Mouse (Mus musculus): Measurements from ENCODE around the gene Cd151.
A peak's percentile ranks its signal among the peaks of the same experiment; 100 is the strongest.
"Not testable (repeated sequence)": the region's sequence is repeated elsewhere in the genome, so short reads cannot be mapped to it uniquely, and the experiment has no call there.

Gene Cd151

DNA sequence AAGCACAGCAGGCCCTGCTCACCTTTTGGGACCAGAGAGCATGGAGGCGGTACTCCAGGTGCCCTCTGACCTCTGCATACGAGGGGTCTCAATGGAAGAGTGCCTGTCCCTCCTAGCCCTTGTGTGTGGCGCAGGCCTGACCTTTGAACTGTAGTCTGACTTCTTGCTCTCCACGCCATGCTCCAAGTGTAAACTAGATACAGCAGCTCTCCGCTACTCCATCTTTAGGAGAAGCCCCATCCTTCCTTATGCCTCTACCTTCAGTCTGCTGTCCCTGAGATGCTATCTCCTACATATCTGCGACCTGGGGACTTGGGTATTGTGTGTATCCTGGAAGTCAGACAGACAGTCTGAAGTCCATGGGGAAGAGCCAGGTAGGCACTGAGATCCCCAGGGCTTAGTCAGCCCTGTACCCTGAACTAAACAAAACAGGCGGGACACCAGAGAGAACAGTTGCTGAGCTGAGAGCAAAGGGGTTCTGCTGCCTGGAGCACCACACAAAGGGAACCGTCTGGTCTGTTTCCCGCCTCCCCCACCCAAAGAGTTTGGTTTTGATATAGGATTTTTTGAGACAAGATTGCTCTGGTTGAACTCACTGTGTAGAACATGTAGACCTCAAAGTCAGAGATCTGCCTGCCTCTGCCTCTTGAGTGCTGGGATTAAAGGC, 31.2 kb upstream of the Cd151 start:
- no peak for DNase-seq (ENCODE audit: low spot score)

- DNase-seq (ENCODE audit: low spot score) = no peak
Measured at GRCm38 (mm10) chr7:141436523-141436892, 30.7 kb upstream of the Cd151 start.

GRCm38 (mm10) chr7:141437178-141438120, 29.7 kb upstream of the Cd151 start, which contains the start of gene Slc25a22:
Slc25a22 (minus strand) TSS chr7:141437892.
- DNase-seq (ENCODE audit: low spot score) = peak; percentile 92

DNA sequence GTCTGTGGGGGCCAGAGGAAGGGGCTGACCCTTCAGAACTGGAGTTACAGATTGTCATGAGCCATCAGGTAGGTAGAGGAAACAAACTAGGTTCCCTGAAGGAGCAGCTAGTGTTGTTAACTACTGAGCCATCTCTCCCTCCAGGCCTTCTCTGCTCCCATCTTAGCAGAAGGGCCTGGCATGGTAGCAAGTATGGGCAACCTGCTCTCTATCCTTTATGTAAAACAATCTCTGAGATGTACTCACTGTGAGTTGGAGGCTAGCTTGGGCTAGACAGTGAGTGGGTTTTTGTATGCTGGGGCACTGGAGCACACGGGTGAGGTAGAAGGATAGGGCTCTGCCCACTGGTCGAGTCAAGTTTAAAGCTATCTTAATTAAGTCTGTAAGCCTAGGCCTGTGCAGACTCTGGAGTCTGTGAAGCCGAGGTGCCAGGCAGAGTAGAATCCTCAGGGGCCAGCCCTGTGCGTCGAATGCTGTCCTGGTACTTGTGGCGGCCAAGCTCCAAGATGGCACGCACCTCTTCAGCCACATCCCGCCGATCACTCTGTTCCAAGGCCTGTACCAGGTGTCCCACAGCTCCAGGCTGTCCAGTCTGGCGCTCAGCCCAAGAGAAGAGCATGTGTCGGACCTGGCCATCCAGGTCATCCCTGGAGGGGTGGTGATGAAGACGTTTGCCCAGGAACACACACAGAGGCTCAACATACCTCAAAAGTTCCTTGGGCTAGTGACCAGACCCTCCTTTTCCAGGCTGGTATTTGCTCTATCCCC, 28.8 kb upstream of the Cd151 start:
- no peak for DNase-seq (ENCODE audit: low spot score)

DNA sequence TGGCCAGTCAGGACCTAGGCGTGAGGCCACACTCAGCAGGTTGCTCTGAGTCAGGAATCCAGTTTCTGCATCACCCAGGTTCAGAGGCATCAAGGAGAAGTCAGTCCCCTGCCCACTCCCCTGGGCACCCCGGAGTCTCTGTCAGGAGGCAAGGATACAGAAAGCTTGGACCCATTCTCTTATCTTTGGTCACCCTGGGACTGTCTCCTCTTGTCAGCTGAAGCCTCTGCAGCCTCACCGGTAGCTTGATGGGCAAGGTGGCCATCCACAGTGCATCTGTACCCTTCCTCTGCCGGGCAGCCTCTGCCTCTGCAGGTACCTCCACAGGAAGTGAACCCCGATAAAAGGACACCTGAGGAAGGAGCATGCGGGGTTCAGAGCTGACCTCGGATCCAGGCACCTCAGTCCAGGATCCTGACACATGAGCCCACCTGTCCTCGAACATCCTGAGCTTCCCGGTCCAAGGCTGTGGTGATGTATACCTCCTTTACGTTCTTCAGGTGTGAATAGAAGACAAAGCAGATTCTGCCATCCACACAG, 28.0 kb upstream of the Cd151 start:
- DNase-seq (ENCODE audit: low spot score) = no peak

DNA sequence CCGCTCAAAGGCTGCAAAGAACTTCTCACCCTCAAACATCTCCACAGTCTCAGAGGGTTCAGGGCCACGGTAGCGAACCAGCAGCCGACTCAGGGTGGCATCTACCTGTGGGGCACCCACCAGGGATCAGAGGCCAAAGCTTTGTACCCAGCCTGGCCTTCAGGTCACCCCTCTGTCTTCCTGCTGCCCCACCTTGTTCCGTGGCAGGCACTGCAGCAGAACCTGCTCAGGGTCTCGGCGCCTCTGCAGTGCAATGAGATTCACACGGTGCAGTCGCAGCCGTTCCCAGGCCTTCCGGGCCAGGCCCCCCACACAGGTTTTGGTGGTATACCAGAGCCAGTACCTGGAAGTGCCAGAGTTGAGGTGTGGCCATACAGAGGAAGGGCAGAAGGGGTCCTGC, 27.4 kb upstream of the Cd151 start:
- DNase-seq (ENCODE audit: low spot score) = no peak

- peak; percentile 73 for DNase-seq (ENCODE audit: low spot score)
Measured at GRCm38 (mm10) chr7:141440613-141441012, 26.6 kb upstream of the Cd151 start.

- DNase-seq (ENCODE audit: low spot score) = no peak
Measured at GRCm38 (mm10) chr7:141441460-141441859, 25.7 kb upstream of the Cd151 start.

DNA sequence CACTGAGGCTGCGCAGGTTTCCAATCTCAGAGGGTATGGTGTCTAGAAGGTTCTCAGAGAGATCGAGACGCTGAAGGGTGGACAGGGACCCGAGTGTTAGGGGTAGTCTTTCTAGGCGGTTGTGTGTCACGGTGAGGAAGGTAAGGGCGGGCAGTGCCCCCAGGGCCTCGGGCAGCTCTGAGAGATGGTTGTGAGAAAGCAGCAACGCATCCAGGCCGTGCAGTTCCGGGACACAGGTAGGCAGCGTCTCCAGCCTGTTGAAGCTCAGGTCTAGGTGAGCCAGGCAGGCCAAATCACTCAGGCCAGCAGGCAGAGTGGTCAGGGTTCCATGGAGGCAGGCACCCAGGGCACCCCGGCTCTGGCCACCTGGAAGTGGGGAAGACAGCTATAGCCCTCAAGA, 25.0 kb upstream of the Cd151 start:
- no peak for DNase-seq (ENCODE audit: low spot score)

DNA sequence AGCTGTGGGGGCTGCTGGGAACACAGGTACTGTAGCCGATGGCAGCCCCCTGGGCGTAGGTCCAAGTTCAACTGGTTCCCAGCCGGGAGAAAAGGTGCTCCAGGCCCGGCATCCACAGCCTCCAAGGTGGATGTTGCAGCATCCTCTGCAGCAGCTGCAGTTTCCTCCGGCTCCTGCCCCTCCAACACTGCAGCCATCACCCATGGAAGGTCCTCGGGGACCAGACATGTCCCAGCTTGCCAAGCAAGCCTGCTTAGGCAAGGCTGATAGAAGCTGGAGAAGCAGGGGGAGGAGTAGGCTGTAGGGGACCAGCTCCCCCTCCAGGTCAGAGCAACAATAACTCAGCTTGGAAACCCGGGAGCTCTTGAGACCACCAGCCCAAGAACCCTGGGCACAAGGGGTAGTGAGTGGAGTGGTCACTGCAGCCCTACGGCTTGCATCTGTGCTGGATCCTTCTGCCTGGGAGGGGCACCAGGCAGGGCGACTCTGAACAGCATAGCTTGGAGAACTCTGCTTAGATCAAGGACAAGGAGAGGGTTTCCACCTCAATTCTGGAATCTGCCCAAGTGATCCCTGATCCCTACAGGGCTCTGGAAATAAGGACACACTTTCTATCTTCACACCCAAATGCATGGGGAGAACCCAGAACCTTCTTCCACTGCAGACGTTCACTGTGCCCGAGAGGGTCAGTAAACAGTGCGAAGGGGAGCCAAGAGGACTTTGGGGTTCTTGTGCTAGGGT, 23.9 kb upstream of the Cd151 start:
- DNase-seq (ENCODE audit: low spot score) = peak; percentile 76

DNA sequence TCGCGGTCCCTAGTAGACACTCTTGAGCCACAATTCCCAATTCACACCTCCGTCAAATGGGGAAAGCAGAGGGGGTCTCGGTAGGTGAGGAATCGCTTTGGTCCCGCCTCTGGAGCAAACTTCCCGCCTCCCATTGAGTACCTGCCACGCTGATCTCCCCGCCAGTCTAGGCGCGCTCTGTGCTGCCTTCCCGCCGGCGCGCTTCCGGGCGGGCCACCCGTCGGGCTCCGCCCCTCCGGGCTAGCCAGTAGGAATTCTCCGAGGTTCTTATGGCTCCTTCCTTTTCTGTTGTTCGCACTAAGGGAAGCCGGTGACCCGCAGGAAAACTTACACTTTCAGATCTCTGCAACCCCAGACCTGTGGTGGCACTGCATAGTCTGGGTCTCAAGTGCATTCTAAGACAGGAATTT, 23.4 kb upstream of the Cd151 start, which contains the start of gene Pidd1:
TSS of gene Pidd1 (minus strand) at position 198 of the 410 bp plus-strand sequence.
- peak; percentile 91 for DNase-seq (ENCODE audit: low spot score)

DNA sequence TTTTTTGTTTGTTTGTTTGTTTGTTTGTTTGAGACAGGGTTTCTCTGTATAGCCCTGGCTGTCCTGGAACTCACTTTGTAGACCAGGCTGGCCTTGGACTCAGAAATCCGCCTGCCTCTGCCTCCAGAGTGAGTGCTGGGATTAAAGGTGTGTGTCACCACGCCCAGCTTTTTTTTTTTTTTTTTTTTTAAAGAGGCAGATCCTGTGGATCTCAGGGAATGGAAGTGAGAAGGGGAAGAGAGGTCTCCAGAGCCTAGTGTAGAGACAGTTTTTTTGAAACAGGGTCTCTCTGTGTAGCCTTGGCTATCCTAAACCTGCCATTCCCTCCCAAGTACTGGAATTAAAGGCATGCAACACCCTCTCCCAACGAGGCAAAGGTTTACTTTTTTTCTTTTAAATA, 20.8 kb upstream of the Cd151 start:
- not testable (repeated sequence) for DNase-seq (ENCODE audit: low spot score)

- peak; percentile 96 for DNase-seq (ENCODE audit: low spot score)
Measured at GRCm38 (mm10) chr7:141447110-141447991, 19.8 kb upstream of the Cd151 start, which contains the start of gene Rplp2. Rplp2 (plus strand) TSS chr7:141447370.

DNA sequence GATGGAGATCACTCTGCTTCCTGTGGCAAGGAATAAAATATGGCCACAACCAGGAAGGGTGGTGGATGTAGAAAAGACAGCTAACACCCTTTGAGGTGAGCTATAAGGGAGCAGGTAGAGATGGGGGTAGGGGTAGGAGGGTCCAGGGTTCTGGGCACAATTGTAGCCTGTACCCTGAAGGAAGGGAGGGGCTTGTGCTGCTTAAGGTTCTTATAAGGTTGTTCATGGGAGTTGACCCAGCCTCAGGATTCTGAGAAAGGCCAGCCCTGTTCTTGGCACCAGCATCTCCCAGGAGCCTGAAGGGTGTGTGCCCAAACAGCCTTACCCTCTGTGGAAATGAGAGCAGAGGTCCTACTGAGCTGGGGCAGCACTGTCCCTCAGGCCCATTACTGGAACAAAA, 15.3 kb upstream of the Cd151 start:
- DNase-seq (ENCODE audit: low spot score) = no peak

DNA sequence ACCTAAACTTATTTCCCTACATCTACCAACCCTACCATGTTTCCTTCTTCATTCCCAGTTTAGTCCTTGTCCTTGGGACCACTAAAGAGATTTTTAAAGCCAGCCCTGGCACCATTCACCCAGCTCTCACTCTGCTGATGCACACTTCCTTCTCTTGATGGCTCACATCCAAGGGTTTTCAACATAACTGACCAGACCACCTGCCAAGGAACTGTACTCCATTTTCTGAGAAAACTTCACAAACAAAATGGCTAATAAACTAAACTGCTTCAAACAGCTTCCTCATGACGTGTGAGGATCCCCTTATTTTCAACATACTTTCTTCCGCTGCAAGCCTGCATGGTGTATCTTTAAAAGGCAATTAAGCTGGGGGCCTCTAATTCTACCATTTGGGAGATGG, 13.6 kb upstream of the Cd151 start:
- no peak for DNase-seq (ENCODE audit: low spot score)

DNA sequence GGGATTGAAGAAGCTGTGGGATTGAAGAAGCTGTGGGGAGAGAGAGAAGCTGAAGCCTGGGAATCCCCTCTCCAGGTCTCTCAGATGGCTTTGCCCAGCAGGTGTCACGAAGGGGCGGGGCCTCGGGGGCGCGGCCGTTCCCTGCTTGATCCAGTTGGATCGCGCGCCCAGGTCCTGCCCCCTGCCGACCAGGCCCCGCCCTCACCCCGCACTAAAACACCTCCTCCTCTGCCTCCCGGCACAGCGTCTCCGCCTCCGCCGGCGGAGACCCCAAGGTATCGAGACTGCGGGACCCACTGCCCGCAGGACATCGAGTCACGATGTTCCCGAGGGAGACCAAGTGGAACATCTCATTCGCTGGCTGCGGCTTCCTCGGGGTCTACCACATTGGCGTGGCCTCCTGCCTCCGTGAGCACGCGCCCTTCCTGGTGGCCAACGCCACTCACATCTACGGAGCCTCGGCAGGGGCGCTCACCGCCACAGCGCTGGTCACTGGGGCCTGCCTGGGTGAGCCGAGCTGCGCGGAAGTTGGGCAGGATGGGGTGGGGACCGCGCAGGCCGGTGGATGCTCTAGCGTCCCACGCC, 12.1 kb upstream of the Cd151 start, which contains the start of gene Pnpla2:
TSS of gene Pnpla2 (plus strand) at position 232 of the 585 bp plus-strand sequence.
- DNase-seq (ENCODE audit: low spot score) = peak; percentile 93

GRCm38 (mm10) chr7:141455610-141456314, 11.4 kb upstream of the Cd151 start:
- peak; percentile 78 for DNase-seq (ENCODE audit: low spot score)

GRCm38 (mm10) chr7:141456739-141457138, 10.5 kb upstream of the Cd151 start:
- no peak for DNase-seq (ENCODE audit: low spot score)

- DNase-seq (ENCODE audit: low spot score) = no peak
Measured at GRCm38 (mm10) chr7:141457236-141457635, 10.0 kb upstream of the Cd151 start.
